Mouse (Mus musculus) left cerebral cortex, postnatal 14 days (tissue): ENCODE measurements around the gene Shld2. TPM values are rescaled to one million over a fixed set of nuclear protein-coding genes. Genes with fewer than 3 reads are reported as not detected.
"Not testable (repeated sequence)": the region's sequence is repeated elsewhere in the genome, so short reads cannot be mapped to it uniquely, and the experiment has no call there.

Experiments used
- DNase-seq, 2 experiments: peaks; one replicate each; pipeline ENCODE4 v3.0.0; 2021 to 2022; ENCODE audit warnings: low spot score in 2 of 2, mixed read lengths in 1 of 2
- intact Hi-C: fragments of 180-260 bp; cut with DNase I; formaldehyde crosslinking; loops from one replicate; pipeline ENCODE4 v1.15.1; 2025
- total RNA-seq, 2 experiments: library from RNA; stranded (reverse); gene quantifications; 2 replicates each; pipeline ENCODE4 v1.2.3; 2021

Shld2 gene
- total RNA-seq, 2 experiments from 2014 or later, result 11.2 to 11.8 TPM

- intact Hi-C loops, result no loop called here
- no peak for DNase-seq
Measured at GRCm38 (mm10) chr14:34327618-34328017, 17.3 kb upstream of the Shld2 start.

- intact Hi-C loops, result no loop called here
- DNase-seq, result no peak
Measured at GRCm38 (mm10) chr14:34326606-34327005, 16.3 kb upstream of the Shld2 start.

DNA sequence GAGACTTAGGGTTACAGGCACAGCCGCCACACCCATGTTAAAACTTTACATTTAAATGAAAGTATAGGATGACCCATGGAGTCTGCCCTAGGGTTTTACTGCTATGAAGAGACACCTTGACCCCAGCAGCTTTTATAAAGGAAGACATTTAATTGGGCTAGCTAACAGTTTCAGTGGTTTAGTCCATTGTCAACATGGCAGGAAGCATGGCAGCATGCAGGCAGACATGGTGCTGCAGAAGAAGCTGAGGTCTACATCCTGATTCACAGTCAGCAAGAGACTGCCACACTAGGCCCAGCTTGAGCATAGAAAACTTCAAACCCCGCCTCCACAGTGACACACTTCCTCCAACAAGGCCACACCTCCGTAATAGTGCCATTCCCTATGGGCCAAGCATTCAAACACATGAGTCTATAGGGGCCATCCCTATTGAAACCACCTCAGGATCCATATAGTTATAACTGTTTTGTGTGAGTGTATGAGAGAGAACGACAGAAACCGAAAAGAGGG, 13.3 kb upstream of the Shld2 start:
- no peak for DNase-seq
- intact Hi-C loops, result no loop called here

DNA sequence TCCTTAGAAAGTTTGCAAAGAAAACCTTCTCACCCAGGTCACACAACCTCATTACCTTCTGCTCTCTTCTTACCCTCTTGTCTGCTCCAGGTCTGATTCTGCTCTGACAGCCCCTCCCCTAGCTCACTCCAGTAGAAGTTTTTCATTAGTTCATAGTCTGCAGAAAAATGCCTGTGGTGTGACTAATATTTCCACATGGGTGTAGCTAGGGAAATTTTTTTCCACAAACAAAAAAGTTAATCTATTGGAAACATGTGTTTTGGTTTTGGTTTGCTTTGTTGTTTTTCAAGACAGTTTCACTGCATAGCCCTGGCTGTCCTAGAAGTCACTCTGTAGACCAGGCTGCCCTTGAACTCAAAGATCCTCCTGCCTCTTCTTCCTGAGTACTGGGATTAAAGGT, 7.8 kb upstream of the Shld2 start:
- DNase-seq, result no peak
- intact Hi-C loops, result no loop called here

GRCm38 (mm10) chr14:34317431-34317830, 7.1 kb upstream of the Shld2 start:
- intact Hi-C loops, result no loop called here
- no peak for DNase-seq

DNA sequence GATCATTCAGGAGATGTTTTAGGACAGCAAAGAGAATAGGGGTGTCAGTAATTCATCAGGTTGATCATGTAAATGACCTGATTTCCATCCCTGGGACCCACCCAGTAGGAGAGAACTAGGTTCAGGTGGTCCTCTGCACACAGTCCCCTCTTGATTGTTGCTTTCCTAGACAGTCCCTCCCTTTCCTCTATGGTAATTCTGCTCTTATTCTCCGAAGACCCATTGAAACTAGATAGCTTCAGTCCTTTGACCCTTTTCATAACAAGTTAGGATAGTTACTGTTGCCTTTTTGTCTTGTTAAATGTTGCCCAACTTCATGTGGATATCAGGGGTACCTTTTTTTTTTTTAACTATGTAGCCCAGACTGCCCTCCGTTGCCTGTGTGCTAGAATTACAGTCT, 6.1 kb upstream of the Shld2 start:
- no peak for DNase-seq
- intact Hi-C loops, result no loop called here

DNA sequence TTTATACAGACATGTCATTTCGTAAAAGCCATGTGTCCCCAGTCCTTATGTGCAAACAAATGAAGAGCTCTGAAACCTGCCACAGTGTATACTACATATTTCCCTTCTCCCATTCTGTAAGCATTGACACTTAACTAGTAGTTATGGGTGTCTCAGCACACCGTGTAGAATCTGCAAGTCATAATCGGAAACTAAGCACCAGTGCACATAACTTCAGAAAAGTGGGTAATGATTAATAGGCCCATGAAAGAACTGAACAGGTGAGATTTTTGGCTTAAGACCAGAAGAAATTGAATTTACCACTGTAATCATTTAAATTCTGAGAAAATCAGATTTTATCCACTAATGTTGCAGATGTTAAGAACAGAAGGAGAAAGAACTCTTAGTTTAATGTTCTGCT, 4.5 kb upstream of the Shld2 start:
- intact Hi-C loops, result loop anchor here (5.0 kb wide), 2 partner anchors 48 to 188 kb away; partner anchors contain the start of gene Bmpr1a
- DNase-seq, result no peak

DNA sequence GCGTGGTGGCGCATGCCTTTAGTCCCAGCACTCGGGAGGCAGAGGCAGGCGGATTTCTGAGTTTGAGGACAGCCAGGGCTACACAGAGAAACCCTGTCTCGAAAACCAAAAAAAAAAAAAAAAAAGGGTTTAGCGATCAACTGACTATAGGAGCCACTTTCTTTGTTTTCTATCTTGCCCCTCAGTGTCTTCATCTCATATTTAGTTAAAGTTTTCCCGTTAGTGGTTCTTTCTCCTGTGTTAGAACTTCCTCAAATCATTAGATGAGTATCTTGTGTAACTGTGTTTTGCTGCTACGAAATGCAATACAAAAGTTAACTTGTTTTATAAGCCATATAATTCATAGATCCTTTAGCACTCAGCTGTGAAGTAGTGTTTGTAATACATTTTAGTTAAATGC, 4.1 kb upstream of the Shld2 start:
- not testable (repeated sequence) for DNase-seq
- intact Hi-C loops, result loop anchor here (5.0 kb wide), 2 partner anchors 48 to 188 kb away; partner anchors contain the start of gene Bmpr1a

DNA sequence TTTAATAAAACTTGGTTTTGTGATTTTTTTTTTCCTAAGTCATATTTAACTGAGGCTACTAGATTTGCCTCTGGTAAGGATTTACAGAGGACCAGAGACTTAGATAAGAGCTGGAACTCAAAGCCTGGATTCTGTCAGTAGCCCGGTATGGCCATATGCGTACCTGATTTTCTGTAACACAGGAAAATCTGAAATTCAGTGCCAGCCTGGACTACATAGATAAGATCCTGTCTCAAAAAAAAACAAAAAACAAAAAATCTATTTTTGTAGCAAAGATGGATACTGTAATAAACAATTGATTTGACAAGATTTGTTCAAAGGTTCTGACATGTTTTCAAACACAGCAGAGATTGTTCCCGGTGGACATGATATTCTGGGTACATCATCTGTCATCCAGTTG, 3.3 kb upstream of the Shld2 start:
- no peak for DNase-seq
- intact Hi-C loops, result loop anchor here (5.0 kb wide), 2 partner anchors 49 to 189 kb away; partner anchors contain the start of gene Bmpr1a

DNA sequence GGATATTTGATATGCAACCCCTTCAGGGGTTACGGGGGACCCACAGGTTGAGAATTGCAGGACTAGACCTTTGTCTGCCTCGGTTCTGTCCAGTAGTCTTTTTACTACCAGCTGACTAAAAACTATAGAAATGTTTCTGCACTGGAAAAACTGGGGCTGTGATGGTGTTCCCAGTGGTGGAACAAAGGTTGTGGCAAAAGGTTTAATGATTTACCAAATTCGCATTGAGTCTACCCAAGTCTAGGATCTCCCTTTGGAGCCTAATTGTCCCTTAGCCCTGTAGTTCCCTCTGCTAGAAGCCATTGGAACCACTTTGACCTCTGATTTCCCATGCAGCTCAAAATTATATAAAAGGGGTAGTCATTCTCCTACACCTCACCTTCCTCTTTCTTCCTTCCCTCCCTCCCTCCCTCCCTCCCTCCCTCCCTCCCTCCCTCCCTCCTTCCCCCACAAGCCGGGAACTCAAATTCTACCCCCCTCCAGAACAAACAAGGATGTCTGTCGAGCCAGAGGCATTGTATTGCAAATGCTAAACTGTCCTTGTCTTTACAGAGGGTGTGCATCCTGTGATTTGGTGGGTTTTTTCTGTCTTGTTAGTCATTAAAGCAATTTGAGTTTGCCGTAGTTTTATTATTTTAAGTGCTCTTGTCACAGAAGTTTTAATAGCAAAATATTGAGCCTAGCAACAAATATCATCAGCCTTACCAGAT, 2.2 kb upstream of the Shld2 start:
- DNase-seq, result no peak
- intact Hi-C loops, result loop anchor here (5.0 kb wide), 2 partner anchors 50 to 190 kb away; partner anchors contain the start of gene Bmpr1a

DNA sequence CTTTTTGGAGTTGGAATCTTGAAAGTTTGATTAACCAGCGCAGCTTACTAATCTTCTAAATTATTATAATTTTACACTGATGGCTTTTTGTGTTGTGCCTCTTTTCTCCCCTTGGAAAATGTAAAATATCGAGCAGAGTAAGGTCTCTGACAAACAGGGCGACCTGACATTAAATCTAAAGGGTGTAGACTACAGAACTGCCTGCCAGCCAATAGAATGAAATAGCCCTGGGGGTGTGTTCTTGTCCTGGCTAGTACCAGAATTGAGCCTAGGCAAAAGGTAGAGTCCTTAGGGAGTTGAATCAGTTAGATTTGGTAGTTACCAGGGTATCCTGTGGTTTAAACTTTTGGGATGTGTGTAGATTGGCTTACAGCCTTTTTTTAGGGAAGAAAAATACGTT, 1.4 kb upstream of the Shld2 start:
- no peak for DNase-seq
- intact Hi-C loops, result loop anchor here (5.0 kb wide), 2 partner anchors 51 to 191 kb away; partner anchors contain the start of gene Bmpr1a

DNA sequence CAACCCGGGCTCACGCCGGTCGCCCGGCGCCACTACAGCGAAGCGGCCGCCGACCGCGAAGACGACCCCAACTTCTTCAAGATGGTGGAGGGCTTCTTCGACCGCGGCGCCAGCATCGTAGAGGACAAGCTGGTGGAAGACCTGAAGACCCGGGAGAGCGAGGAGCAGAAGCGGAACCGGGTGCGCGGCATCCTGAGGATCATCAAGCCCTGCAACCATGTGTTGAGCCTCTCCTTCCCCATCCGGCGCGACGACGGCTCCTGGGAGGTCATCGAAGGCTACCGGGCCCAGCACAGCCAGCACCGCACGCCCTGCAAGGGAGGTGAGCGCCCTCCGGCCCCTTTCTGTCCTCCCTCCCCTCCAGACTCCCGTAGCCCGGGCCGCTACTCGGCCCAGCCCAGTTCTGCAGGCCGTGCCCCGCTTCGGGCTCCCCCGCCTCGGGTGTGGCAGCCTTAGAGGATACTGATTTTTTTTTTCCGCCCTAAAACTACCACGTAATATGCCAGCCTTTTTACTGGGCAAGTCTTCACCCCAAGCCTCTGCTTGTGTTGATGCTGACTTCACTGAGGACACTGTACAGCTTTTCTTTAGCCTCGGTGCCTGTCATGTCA, 833 bp upstream of the Shld2 start:
- intact Hi-C loops, result loop anchor here (5.0 kb wide), 2 partner anchors 51 to 191 kb away; partner anchors contain the start of gene Bmpr1a
- DNase-seq, result peak; percentile 26

DNA sequence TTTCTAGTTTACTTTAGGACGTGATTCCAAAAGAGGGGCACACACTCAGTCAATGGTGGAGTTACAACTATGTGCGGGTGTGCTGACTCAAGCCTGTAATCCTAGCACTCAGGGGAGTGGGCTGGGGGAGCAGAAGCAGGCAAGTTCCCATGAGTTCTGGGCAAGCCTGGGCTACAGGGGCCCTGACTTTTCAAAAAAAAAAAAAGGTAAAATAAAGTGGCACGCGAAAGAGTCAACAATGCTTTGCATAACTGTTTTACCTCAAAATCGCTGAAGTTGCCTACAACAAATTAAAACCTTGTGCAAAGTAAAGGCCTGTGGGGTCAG, 423 bp downstream of the Shld2 start:
- intact Hi-C loops, result loop anchor here (5.0 kb wide), 2 partner anchors 52 to 192 kb away; partner anchors contain the start of gene Bmpr1a
- no peak for DNase-seq

DNA sequence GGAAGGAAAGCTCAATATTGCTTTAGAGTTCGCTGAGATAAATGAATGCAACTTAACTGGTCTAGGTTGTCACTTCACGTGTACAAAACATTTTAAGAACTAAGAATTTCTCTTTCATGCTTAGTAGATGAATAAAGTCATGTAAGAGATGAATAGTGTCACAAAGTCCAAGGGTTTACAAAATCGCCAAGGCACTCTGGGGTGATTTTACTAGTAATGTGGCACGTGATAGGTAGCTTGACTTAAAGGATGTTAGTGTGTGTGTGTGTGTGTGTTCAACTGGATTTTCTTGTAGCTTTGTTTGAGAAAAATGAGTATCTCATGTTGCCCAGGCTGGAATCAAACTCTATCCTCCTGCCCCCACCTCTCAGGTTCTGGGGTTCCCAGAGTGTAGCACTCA, 1.0 kb downstream of the Shld2 start:
- intact Hi-C loops, result no loop called here
- DNase-seq, result no peak

DNA sequence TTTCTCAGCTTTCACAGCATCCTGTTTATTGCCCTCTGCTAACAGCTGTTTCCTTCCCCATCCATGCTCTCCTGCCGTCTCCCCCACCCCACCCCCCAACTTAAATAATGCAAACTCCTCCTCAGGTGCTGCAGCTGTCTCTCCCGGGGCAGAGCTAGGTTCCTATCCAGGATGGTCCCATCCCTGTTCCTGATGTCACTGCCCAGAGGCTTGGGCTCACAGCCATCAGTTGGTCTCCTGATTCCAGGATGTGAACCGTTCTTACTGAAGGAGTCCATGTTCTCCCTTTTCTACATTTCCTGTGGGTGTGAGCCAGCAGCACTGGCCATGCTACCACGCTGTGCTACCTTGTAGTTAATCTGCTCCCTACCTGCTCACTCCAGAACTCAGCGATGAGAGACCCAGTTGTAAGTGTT, 7.0 kb downstream of the Shld2 start:
- intact Hi-C loops, result no loop called here
- no peak for DNase-seq

DNA sequence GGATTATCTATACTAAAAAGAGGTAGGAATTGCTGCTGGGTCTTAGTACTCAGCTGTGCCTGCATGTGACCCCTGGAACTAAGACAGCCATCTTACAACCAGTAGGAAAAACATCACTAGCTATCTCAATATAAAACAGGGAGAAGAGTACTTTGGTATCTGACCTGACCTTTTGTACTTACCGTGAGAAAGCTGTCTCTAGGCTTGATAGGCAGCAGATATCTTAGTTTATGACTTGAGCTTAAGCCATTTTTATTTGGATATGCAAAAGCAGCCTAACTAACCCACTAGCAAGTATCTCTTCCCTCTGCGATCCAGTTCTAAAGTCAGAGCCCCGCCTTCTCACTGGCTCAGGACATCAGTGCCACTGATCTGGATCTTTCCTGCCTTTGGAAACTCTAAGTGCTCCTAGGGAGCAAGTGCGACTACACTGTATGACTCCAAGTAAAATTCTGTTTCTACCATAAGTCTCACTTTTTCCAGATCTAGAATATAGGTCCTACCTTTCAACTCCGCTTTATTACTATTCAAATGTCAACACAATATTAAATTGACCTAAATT, 7.5 kb downstream of the Shld2 start:
- intact Hi-C loops, result no loop called here
- no peak for DNase-seq

DNA sequence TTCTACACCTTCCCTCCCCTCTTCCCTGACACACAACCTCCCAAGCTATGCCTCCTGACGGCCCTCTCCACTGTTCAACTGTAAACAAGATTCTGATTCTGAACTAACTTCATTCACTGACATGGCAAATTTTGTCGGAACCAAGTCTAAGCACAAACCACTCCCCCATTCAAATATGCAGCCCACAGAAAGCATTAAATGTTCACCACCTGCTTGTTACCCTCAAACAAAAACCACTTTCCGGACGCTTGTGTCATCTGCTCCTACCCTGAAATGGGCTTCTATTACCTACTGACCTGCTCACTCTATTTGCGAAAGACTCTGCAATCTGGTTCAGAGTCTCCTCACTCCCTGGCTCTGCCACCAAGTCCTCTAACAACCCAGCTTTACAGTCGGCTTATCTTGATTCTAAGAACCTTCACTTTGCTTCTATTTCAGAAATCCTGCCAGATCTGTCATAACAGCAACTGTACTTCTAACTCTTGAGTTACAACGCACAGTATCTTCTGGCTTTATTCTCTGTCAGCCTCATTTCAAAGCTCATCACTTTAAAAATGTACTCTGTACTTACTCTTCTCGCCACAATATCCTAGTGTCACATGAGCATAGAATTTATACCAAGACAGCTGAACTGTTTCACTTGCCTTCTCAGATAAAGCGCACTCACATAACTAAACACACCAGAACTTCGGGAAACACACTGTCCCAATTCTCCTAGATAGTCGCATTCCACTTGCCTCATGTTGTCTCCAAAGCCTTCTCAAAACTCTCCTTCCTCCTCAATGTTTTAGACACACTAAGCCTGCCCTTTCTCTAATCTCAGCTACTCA, 11.2 kb downstream of the Shld2 start:
- DNase-seq, result no peak

DNA sequence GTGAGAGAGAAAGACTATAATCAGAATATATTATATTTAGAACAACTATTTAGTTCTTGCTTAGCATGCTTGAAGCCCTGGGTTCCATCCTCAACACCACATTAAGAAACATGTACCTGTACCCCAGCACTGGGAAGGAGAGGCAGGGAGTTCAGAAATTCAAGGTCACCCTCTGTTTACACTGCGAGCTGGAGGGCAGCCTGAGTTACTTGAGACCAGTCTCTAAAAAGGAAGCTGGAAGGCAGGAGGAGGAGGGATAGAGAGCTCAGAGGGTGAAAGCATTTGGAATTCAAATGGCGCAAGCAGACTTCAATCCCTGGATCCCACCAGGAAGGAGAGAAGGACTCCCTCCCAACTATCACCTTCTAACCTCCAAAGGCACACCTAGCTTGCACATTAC, 12.7 kb downstream of the Shld2 start:
- DNase-seq, result no peak
- intact Hi-C loops, result no loop called here

More for the DNA sequence above, 11.2 kb downstream of the Shld2 start:
- intact Hi-C loops, result no loop called here

- no peak for DNase-seq
- intact Hi-C loops, result no loop called here
Measured at GRCm38 (mm10) chr14:34297038-34297437, 13.3 kb downstream of the Shld2 start.

DNA sequence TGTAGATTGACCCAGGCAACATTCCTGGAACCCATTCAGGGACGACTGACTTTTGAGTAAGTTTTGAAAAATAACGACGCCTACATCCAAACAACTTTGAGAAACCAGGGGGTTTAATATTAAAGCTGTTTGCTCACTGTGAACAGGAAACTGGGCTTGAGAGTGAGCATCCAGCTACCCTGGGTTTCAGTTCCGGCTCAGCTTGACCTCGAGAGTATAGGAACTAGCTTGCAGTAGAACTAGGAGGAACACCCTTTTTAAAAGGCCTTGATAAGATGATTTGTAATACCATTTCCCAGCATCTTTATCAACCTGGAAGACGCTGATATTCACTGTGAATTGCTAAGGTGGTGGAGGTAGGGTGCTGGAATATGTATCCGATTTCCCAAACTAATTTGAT, 13.9 kb downstream of the Shld2 start:
- intact Hi-C loops, result no loop called here

More for the DNA sequence above, 13.9 kb downstream of the Shld2 start:
- DNase-seq, result no peak
